Mouse (Mus musculus) T-helper 2 cell (primary cell): ENCODE results near the gene Pla2g4a.

Source experiments
- in situ Hi-C: fragments of 300-600 bp; cut with MboI, MseI; formaldehyde crosslinking; loops from one replicate; pipeline ENCODE4 v1.15.1; 2025; ENCODE audit warnings: high pct_unique_total_duplicates

Pla2g4a gene

DNA sequence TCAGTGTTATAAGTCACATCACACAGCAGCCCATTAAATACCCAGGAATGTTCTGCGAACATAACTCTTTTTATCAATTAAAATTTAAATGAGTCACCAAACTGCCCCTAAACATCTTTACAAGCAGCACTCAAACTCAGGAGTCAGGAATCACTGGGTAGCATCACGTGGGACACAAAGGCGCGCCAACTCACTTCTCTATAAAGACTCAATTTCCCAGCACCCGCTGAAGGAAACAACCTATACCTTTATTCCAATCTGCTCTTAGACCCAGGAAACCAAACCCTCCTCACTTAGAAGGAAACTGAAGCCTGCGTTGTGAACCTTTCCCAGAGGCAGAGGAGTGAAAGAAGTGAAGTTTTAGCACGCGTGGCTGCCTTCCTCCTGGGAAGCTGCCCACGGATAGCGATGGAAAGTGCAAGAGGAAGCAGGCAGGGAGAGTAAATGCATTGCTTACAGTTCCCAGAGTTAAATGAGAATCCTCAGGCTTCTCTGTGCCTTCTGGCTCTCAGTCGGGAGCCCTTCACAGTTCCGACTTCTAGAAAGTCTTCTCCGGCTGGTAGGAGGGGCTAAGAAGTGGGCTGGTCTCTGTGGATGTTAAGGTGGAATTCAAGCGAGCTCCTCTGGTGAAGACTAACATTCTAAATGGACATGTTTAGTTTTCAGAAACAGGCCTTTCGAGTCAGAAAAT, at the start of gene Pla2g4a:
Pla2g4a (minus strand) TSS at position 557 of the 691 bp plus-strand sequence.
- in situ Hi-C loops = no loop called here

DNA sequence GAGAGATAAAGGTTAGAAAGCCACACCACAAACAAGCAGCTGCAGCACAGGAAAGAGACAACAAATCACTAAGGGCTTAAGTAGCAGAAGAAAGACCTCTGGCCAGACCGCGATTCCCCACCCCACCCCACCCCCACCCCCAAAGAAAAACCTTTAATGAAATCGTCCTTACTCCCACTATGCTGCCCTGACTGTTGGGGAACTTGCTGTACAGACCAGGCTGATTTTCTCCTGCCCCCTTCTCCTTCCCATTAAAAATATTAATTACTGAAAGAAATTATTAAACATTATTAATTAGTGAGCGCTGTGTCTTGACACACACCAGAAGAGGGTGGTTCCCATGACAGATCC, 49.5 kb upstream of the Pla2g4a start:
- in situ Hi-C loops = no loop called here

DNA sequence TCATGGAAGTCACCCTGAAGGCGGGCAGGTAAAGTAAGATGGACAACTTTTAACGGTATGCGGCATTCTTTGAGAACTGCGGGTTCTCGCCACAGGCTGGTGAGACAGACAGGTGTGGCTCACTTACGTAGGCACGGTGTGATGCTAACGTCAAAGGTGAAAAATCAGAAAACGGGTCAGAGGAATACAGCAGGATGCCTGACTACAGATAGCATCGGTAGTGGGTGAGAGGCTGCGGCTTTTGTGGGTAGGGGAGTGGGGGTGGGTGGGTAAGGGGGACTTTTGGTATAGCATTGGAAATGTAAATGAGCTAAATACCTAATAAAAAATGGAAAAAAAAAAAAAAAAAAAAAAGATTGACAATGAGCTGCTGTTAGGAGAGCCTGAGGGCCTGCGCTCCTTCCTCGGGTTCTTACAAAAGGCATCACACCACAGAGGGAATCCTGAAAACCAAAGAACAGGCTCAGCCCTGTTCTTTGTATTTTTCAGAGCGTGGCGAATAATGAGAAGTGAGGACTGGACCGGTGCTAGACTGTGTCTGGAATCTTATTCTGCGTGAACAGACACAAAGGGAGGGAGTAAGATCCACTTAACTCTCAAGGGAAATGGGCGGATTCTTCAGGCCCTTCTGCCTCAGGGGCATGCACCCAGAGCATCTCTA, 49.0 kb upstream of the Pla2g4a start:
- in situ Hi-C loops = no loop called here

DNA sequence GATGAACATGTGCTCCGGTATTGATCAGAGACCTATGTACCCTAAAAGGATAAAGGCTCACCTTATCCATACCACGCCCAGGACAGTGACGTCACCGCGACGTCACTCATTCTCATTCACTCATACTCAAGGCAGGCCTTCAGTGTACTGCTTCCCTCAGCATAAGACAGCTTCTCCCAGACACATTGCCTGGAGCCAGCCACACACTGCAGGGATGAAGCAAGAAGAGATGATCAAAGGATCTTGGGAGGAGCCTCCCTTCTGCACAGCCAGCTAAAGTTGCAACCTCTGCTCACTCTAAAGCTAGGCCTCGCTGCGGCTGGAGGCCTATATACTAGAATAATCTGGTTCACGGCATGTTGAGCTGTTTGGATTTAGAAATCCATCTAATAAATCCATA, 48.0 kb upstream of the Pla2g4a start:
- in situ Hi-C loops = no loop called here

DNA sequence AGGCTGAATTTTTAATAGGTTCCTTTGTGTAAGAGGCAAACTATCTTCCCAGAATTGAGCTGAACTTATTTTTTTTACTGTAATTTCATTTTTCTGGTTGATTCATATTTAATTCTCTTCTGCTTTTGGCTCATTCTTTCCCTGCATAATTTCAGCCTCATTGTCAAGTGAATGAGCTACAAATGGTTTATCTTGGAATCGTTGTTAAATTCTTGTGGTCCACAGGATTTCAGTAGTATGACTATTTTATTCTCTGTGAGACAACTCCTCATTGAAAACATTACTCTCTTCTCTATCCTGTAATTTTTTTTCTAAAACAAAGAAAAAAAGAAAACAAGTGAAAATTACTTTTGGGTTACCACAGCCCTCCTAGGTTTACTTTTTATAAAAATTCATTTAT, 14.5 kb upstream of the Pla2g4a start:
- in situ Hi-C loops = loop anchor here (10.0 kb wide), 1 partner anchor 289 kb away; no protein-coding TSS in a partner anchor

DNA sequence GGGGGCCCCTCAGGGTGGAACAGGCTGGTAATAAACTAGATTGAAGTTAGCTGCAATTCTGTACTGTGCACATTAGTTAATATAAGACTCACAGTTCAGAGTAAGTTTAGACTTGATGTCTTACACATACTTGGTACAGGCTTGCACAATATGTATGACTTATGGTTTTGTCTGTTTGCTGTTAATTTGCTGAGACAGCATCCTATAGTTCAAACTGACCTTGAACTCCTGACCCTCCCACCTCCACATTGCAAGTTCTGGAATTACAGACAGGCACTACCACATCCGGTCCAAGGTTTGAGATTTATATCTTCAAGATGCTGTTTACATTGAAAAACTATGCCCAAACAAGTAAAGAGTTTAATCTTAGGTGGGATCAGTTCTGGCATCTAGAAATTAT, 4.7 kb upstream of the Pla2g4a start:
- in situ Hi-C loops = no loop called here

DNA sequence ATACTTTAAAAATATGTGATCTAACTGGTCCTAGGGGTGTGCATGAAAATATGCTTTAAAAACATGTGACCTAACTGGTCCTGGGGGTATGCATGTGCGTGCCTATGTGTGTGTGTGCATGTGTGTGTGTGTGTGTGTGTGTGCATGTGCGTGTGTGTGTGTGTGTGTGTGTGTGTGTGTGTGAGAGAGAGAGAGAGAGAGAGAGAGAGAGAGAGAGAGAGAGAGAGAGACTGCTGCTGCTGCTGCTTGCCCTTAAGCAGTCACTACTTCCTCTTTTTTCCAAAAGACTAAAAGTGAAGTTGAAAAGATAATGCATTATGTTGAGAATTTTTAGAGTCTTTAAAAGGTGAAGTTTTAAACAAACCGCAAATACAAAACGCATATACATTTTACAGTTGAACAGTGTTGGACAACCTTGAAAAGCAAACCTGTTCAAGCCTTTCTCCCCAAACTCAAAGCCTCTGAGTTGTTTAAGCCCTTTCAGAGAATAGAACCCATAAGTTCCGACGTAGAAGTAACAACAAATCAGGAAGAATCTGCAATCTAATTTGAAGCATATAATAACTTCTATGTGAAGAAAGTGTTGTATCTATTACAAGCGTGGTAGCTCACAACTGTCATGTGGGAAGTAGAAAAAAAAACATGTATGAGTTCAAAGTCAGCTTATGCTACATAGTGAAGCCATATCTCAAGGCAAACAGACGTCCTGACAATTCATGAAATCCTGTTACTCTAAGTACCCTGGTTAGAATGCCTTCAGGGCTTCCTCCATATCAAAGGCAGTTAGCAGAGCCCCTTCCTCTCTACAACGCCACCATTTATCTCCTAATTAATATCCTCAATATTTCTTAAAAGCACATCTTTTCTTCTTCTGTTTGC, 574 bp upstream of the Pla2g4a start:
- in situ Hi-C loops = no loop called here

DNA sequence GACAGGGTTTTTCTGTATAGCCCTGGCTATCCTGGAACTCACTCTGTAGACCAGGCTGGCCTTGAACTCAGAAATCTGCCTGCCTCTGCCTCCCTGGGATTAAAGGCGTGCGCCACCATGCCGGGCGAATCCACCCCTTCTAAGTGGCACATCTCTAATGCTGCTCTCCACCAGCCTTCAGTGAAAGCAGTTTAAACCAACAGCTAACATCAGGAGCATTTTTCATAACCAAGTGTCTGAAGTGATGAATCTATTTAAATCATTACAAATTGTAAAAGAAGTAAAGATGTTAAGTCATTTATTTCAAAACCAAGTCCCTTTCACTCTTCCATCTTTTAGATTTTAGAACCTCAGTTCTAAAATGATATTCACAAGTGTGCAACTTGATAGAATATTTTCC, 839 bp downstream of the Pla2g4a start:
- in situ Hi-C loops = no loop called here

DNA sequence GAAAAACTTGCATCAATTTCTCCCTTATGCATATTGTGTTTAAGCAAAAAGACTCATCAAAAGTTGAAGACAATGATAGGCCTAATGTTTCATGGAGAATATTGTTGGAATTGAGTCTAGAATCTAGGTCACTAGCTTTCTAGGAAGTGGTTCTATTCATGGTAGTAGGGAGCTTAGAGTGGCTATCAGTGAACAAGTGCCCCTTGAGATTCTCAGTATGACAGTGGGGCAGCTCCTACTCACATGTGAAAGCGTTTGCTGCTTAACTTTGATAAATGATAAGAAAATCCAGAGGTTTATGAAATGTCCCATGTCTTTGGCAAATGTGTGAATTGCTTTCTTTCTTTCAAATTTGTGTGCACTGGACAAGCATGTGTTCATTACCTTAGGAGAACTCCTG, 2.0 kb downstream of the Pla2g4a start:
- in situ Hi-C loops = no loop called here

DNA sequence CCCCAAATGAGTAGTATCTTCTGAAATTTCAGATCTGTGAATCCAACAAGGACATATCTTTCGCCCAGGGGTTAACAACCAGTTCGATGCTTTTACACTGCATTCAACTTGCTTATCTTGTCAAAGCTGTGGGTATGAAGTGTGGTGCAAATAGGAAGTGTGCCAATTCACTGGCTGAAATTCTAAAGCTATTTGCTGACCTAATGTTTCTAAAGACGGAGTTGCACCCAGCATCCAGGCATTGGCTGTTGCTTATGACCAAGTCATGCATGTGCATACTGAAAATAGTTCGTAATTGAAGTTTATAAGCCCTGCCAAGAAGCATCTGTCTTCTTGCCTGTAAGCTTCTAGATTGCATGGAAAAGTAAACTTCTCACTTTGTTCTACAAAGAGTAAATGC, 5.6 kb downstream of the Pla2g4a start:
- in situ Hi-C loops = no loop called here

DNA sequence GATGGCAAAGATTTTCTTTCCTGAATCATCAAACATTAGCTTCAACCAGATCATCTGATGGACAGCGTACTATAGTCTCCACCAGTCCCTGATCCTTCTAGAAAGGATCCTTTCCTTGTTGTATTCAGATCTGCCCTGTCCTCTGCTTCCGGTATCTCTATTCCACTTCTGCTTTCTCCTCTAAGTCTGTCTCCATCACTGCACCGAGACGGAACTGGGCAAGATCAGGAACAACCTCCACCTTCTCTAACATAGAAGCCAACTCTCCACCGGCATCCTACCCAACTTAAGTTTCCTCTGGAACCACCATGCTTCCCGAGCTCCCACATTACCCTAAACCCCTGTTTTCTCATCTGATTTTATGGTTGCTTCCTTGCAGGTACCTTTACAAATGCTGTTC, 7.1 kb downstream of the Pla2g4a start:
- in situ Hi-C loops = no loop called here

DNA sequence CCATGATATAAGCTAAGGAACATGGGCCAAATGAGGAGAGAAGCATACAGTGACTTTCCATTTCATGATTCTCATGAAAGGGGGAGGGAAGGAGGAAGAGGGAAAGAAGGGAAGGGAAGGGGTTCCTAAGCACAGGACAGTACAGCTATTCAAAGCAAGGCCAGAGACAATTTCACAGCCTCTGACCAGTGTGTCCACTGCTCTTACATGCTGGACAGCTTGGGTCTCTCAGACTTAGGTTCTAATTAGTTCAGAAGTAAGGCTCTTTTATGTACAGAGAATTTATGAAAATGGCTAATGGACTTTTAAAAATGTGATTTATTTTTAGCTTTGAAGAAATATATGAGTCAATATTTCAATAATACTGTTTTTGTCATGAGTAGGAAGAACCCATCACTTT, 9.0 kb downstream of the Pla2g4a start:
- in situ Hi-C loops = no loop called here

DNA sequence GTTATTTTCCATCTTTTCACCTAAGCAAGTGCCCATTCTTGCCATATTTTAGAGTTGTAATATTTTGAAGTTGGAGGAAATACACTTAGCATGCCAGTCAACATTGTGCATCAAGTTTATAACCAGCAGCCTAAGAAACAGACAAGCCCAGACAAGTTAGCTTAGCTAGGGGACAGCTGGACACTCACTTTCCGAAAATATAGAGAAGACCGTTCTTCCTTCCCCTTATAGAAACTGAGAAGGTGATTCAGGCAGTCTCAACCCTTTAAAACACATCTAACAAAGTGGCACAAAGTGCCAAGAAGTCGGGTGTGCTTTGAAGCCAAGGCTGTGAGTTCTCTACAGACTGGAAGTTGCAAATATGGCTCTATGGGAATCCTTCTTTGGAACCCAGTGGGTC, 10.4 kb downstream of the Pla2g4a start:
- in situ Hi-C loops = no loop called here

DNA sequence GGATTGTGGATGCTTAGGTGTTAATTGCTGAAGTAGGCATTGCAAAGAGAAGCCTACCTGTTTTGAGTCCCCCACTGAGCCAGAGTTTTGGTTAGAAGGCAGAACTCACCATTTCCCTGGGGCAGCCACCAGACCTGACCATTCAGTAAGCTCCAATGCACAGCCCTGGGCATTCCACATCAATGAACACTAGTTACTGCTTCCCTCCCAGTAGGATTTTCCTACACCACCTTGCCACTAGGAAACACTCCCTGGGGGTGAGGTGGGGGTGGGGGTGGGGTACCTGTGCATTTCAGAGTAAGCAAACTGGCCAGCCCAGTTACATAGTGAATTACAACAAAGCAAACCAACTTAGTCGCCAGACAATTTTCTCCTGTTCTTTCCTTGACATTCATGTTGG, 10.8 kb downstream of the Pla2g4a start:
- in situ Hi-C loops = no loop called here

DNA sequence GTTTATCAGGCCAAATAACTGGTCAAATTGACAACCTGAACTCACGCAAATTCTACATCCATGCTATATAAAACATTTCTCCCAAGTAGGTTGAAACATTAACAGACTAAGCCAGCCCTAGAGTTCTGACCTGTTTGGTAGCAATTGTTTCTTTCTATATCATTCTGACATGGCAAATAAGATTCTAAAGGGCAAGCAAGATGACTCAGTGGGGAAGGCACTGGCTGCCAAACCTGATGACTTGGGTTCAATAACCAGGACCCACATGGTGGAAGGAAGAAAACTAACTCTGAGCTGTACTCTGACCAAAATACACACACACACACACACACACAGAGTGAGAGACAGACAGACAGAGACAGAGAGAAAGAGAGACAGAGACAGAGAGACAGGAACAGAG, 11.8 kb downstream of the Pla2g4a start:
- in situ Hi-C loops = no loop called here

DNA sequence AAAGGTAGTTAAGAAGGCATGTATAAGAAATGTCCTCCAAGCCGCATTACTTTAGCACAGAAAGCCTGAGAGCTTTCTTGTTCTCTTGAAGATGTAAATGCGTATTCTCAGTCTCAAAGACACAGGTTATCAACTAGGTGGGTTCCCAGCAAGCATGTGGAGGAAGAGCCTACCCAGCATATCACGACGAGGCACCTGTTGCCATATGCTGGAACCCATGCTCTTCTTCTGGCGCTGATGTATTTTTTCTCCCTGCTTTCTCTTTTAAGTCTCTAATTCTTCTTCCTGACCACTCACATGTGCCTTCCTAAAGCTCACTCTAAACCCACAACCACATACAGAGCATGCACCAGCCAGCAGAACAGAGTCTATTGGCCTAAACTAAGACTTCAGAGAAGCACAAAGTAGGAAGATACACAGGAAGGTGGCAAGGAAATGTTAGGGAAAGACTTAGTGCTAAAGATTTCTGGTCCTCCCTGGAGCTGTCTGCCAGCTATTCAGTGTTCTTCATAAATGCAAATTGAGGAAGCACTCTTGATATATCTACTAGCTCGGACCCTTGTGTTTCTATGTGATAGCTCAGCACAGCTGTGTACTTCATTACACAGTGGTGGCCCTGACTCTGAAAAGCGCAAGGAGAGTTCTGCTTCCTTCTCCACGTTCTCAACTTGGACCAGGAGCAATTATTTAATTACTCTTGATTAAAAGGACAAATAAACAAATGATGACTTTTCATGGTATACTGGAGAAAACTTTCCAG, 12.8 kb downstream of the Pla2g4a start:
- in situ Hi-C loops = no loop called here

DNA sequence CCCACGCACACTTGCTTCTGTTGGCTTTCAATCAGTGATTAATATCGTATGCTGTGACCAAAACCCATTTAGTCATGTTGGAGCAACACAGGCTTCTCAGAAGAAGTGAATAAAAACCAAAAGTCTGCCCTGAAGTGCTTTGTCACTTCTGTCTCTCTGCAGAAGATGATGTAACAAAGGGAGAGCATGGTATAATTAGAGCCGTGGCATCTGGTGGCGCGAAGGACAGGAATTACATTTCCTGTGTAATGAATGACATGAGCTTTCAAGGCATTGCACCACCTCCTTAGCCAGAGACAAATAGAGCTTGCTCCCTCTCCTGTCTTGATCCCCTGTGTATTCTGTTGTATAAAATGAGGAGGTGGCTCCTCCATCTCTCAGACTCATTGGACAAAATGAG, 14.1 kb downstream of the Pla2g4a start:
- in situ Hi-C loops = no loop called here

DNA sequence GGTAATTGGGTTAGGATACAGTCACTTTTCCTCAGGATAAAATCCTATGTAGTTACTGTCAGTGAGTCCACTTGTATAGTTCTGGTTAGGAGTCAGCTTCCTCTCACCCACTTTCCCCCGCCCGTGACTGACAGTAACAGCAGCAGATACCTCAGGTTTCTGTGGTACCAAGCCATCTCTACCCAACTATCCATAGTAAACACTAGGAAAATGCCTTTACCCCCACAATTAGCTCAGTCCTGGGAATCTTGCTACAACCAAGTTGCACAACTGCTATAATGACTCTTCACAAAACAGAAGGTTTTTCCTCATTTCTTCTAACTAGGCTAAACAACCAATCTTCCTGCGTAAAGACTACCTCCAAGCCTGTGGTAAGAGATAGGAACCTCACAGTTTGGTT, 14.7 kb downstream of the Pla2g4a start:
- in situ Hi-C loops = no loop called here

DNA sequence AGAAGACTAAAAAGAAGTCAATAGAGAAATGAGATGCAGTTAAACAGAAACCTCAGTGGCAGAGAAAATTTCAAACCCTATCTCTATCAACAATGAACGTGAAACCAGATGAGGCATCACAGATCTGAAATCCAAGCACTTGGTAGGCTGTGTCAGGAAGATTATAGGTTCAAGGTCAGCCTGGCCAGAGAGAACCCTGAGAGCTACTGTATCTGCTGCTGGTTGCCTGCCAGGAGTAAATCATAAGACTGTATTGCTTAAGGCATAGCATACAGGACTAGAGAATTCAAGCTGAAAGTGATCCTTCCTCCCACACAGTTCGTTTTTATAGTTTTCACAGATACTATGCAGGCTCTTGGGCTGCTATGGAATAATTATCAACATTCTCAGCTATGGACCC, 17.5 kb downstream of the Pla2g4a start:
- in situ Hi-C loops = no loop called here

DNA sequence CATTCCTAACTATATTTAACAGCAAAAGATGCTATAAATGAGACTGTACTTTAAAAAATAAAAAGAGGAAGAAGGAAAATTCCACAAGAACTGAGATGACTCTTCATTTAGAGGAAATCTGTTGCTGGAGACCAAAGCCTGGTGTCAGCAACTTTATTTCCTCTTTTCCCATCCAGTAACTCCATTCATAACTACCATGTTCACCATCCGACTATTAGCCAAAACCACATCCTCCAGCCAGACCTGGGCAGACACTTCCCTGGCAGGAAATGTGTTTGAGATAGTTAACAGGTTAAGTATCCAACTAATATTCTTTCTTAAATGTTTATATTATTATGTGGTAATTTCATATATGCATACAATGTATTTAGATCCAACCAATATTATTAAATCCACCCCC, 20.8 kb downstream of the Pla2g4a start:
- in situ Hi-C loops = no loop called here

DNA sequence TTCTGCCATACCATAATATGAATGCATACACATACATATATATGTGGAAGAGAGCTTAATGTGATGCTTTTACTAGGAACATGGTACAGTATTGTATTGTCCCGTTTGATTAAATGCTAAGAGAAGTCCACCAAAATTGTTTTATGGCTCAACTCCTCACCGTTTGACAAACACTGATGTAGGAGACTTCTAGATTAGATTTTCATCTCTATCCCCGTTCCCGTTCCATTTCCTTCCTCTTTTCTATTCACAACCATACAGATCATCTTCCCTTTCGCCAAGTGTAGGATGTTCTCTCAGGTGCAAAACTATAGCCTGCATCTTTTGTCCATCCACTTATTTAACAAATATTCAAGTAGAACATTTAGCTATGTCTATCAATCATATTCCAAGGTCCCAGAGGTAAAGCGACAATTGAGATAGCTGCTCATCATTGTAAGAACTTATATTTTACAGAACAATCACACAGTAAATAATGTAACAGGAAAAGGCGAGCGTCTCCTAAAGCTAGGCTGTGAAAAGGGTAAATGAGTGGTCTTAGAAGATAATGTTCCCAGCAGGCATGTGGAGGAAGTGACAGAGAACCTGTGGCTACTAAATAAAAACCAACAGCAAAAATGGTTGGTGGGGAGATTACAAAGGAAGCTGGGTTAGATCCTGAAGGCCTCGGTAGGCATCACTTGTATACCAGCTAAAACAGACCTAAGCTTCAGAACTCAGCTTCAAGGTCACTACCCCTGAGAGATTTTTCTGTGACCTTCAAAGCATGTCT, 21.6 kb downstream of the Pla2g4a start:
- in situ Hi-C loops = no loop called here
